Mouse (Mus musculus) heart, adult 2 months (tissue): ENCODE data around the gene Hs1bp3.

ENCODE experiments used
- CTCF ChIP-seq: fragments of 200-600 bp; IDR thresholded peaks from 2 replicates; pipeline ENCODE4 v1.8.1; 2022; ENCODE audit warnings: antibody characterized with exemption, mild to moderate bottlenecking, moderate library complexity
- EP300 ChIP-seq: fragments of 200-500 bp; IDR thresholded peaks from 2 replicates; pipeline ENCODE4 v1.6.1; 2011; ENCODE audit warnings: low read depth, low read length, control low read depth; ENCODE audit not compliant: insufficient read depth
- POLR2A ChIP-seq: fragments of 200-500 bp; IDR thresholded peaks from 2 replicates; pipeline ENCODE4 v1.6.1; 2011; ENCODE audit warnings: mild to moderate bottlenecking, low read depth, low read length, control low read depth; ENCODE audit not compliant: insufficient read depth

- TF ChIP-seq CTCF (no peak), POLR2A (no peak), EP300 (no peak)
Measured at GRCm38 (mm10) chr12:8269627-8270026, 43.6 kb upstream of the Hs1bp3 start.
